Comparison of ENCODE assay signal across 16 mouse cellular contexts in the genomic region with DNA sequence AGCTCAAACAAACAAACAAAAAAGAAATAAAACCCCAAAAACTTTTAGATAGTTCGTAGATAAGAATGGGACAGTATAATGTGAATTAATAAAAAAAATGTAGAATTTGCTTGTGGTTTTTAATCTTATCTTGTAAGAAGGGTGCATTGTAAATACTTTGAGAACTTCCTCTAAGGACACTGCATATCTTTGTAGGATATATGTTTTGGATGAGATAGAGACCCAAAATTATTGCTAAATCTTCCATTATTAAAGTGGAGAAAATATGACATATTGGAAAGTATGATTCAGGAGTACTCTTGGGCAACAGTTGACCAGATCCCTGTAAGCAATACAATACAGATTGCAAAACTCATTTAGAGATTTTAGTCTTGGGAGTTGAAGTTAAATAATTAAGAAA.
"Had no signal": no experiment of that assay in that cellular context is flagged by ENCODE, and none has a peak within 500 bp of the region (broad histone marks: within the 10 kb centered on the region; RNA-seq: fewer than 3 reads in every experiment).

No protein-coding gene starts in this region.

- H3K9me3 ChIP-seq: neural tube, embryonic 12.5 days; neural tube, embryonic 13.5 days; neural tube, embryonic 15.5 days; stomach, embryonic 15.5 days had no signal

- H3K27me3 ChIP-seq: neural tube, embryonic 12.5 days; neural tube, embryonic 13.5 days; neural tube, embryonic 15.5 days; stomach, embryonic 15.5 days had no signal

- H3K4me1 ChIP-seq: neural tube, embryonic 12.5 days; neural tube, embryonic 13.5 days; neural tube, embryonic 15.5 days; stomach, embryonic 15.5 days had no signal

- DNase-seq: retina, postnatal 1 day; right cerebral cortex, adult 18-20 months; right cerebral cortex, postnatal 25 days; right cerebral cortex, postnatal 4 days; spleen, adult 18-20 months; thymus, adult 18-20 months; thymus, adult 2 months; thymus, postnatal 14 days; thymus, postnatal 25 days; thymus, postnatal 36 days; thymus, postnatal 4 days had no signal

- H3K36me3 ChIP-seq: neural tube, embryonic 12.5 days; neural tube, embryonic 13.5 days; stomach, embryonic 15.5 days had no signal

- H3K4me3 ChIP-seq: neural tube, embryonic 12.5 days; neural tube, embryonic 13.5 days; neural tube, embryonic 15.5 days; stomach, embryonic 15.5 days had no signal

- H3K9ac ChIP-seq: neural tube, embryonic 12.5 days; neural tube, embryonic 13.5 days; neural tube, embryonic 15.5 days; stomach, embryonic 15.5 days had no signal

- H3K27ac ChIP-seq: neural tube, embryonic 12.5 days; neural tube, embryonic 13.5 days; neural tube, embryonic 15.5 days; stomach, embryonic 15.5 days; stomach, postnatal 0 days had no signal
